Mouse (Mus musculus): ENCODE measurements at regions not wholly inside any gene's neighbourhood (a gene's known extent, or its start where the extent isn't known, plus 50 kb on each side); places are given as distances from the start of the nearest gene placed in this dataset.
A peak's percentile ranks its signal among the peaks of the same experiment; 100 is the strongest.

GRCm38 (mm10) chr3:9349822-9350221, 260.1 kb downstream of the Zfp704 start:
- no peak for DNase-seq (ENCODE audit: low spot score)
- H3K4me3 ChIP-seq (ENCODE audit: low read depth, low read length) = no peak overlapping the region

GRCm38 (mm10) chr3:9347446-9347860, 262.4 kb downstream of the Zfp704 start:
- Histone ChIP-seq H3K4me2 (replicated peaks; ENCODE audit: low read depth, low read length) (peak overlapping the region; percentile 89), H3K4me3 (ENCODE audit: low read depth, low read length) (peak overlapping the region; percentile 48), H3K4me1 (replicated peaks; ENCODE audit: control insufficient read depth, insufficient read depth, low read length) (peaks cover 3% of the 10 kb centered on the region; the same call in 1 of the 2 replicates), H3K9me3 (ENCODE audit: control insufficient read depth, low read length) (no peaks in the 10 kb centered on the region), H3K27ac (ENCODE audit: low read depth, low read length) (peak overlapping the region; percentile 48; the same call in 1 of the 2 replicates), H3K27me3 (ENCODE audit: control insufficient read depth, insufficient read depth, low read length) (no peaks in the 10 kb centered on the region), H3K36me3 (ENCODE audit: control insufficient read depth, insufficient read depth, low read length) (no peaks in the 10 kb centered on the region), H3K9ac (ENCODE audit: low read depth, low read length) (peak overlapping the region; percentile 66)
- ATAC-seq (ENCODE audit: low FRiP score) (peak; percentile 85), DNase-seq (ENCODE audit: low spot score) (peak; percentile 74)
- 2% methylated on average over 15 of the region's 15 CpGs for WGBS

More at GRCm38 (mm10) chr3:9349822-9350221, 260.1 kb downstream of the Zfp704 start:
- H3K9me3 ChIP-seq (ENCODE audit: control insufficient read depth, low read length) = no peaks in the 10 kb centered on the region
- H3K27me3 ChIP-seq (ENCODE audit: control insufficient read depth, insufficient read depth, low read length) = no peaks in the 10 kb centered on the region
- no peak overlapping the region for H3K4me2 ChIP-seq (replicated peaks; ENCODE audit: low read depth, low read length)
- H3K27ac ChIP-seq (ENCODE audit: low read depth, low read length) = no peak overlapping the region
- no peaks in the 10 kb centered on the region for H3K36me3 ChIP-seq (ENCODE audit: control insufficient read depth, insufficient read depth, low read length)
- ATAC-seq (ENCODE audit: low FRiP score) = no peak
- WGBS = 90% methylated on average over 4 of the region's 4 CpGs
- no peak overlapping the region for H3K9ac ChIP-seq (ENCODE audit: low read depth, low read length)
- H3K4me1 ChIP-seq (replicated peaks; ENCODE audit: control insufficient read depth, insufficient read depth, low read length) = no peaks in the 10 kb centered on the region; the same call in none of the 2 replicates

- WGBS = under 1% methylated on average over 25 of the region's 27 CpGs
- ATAC-seq (ENCODE audit: low FRiP score) = peak; percentile 88
- H3K4me1 ChIP-seq (replicated peaks; ENCODE audit: control insufficient read depth, insufficient read depth, low read length) = peaks cover 3% of the 10 kb centered on the region; the same call in 1 of the 2 replicates
- peak overlapping the region; percentile 48 for H3K4me3 ChIP-seq (ENCODE audit: low read depth, low read length)
- peak overlapping the region; percentile 66 for H3K9ac ChIP-seq (ENCODE audit: low read depth, low read length)
- no peaks in the 10 kb centered on the region for H3K36me3 ChIP-seq (ENCODE audit: control insufficient read depth, insufficient read depth, low read length)
- peak; percentile 71 for DNase-seq (ENCODE audit: low spot score)
- H3K27me3 ChIP-seq (ENCODE audit: control insufficient read depth, insufficient read depth, low read length) = no peaks in the 10 kb centered on the region
- no peaks in the 10 kb centered on the region for H3K9me3 ChIP-seq (ENCODE audit: control insufficient read depth, low read length)
- H3K27ac ChIP-seq (ENCODE audit: low read depth, low read length) = peak overlapping the region; percentile 48; the same call in 1 of the 2 replicates
- peak overlapping the region; percentile 89 for H3K4me2 ChIP-seq (replicated peaks; ENCODE audit: low read depth, low read length)
Measured at GRCm38 (mm10) chr3:9346857-9347445, 262.9 kb downstream of the Zfp704 start.

- ATAC-seq (ENCODE audit: low FRiP score) (no peak), DNase-seq (ENCODE audit: low spot score) (peak; percentile 47)
- Histone ChIP-seq H3K4me3 (ENCODE audit: low read depth, low read length) (peak overlapping the region; percentile 48), H3K4me2 (replicated peaks; ENCODE audit: low read depth, low read length) (peak overlapping the region; percentile 89), H3K4me1 (replicated peaks; ENCODE audit: control insufficient read depth, insufficient read depth, low read length) (peaks cover 3% of the 10 kb centered on the region; the same call in 1 of the 2 replicates), H3K36me3 (ENCODE audit: control insufficient read depth, insufficient read depth, low read length) (no peaks in the 10 kb centered on the region), H3K27ac (ENCODE audit: low read depth, low read length) (no peak overlapping the region), H3K9ac (ENCODE audit: low read depth, low read length) (no peak overlapping the region), H3K27me3 (ENCODE audit: control insufficient read depth, insufficient read depth, low read length) (no peaks in the 10 kb centered on the region), H3K9me3 (ENCODE audit: control insufficient read depth, low read length) (no peaks in the 10 kb centered on the region)
- under 1% methylated on average over 13 of the region's 13 CpGs for WGBS
Measured at GRCm38 (mm10) chr3:9346356-9346755, 263.5 kb downstream of the Zfp704 start.

- WGBS = 9% methylated on average over 9 of the region's 9 CpGs
- Histone ChIP-seq H3K27me3 (ENCODE audit: control insufficient read depth, insufficient read depth, low read length) (no peaks in the 10 kb centered on the region), H3K4me1 (replicated peaks; ENCODE audit: control insufficient read depth, insufficient read depth, low read length) (peaks cover 3% of the 10 kb centered on the region; the same call in 1 of the 2 replicates), H3K36me3 (ENCODE audit: control insufficient read depth, insufficient read depth, low read length) (no peaks in the 10 kb centered on the region), H3K4me2 (replicated peaks; ENCODE audit: low read depth, low read length) (peak overlapping the region; percentile 89), H3K9me3 (ENCODE audit: control insufficient read depth, low read length) (no peaks in the 10 kb centered on the region), H3K27ac (ENCODE audit: low read depth, low read length) (no peak overlapping the region), H3K9ac (ENCODE audit: low read depth, low read length) (no peak overlapping the region), H3K4me3 (ENCODE audit: low read depth, low read length) (no peak overlapping the region)
- ATAC-seq (ENCODE audit: low FRiP score) (no peak), DNase-seq (ENCODE audit: low spot score) (no peak)
Measured at GRCm38 (mm10) chr3:9345885-9346284, 264.0 kb downstream of the Zfp704 start.

- Histone ChIP-seq H3K36me3 (ENCODE audit: control insufficient read depth, insufficient read depth, low read length) (no peaks in the 10 kb centered on the region), H3K9me3 (ENCODE audit: control insufficient read depth, low read length) (no peaks in the 10 kb centered on the region), H3K4me1 (replicated peaks; ENCODE audit: control insufficient read depth, insufficient read depth, low read length) (peaks cover 3% of the 10 kb centered on the region; the same call in 1 of the 2 replicates), H3K27ac (ENCODE audit: low read depth, low read length) (peak overlapping the region; percentile 37; the same call in 1 of the 2 replicates), H3K9ac (ENCODE audit: low read depth, low read length) (no peak overlapping the region), H3K27me3 (ENCODE audit: control insufficient read depth, insufficient read depth, low read length) (no peaks in the 10 kb centered on the region), H3K4me3 (ENCODE audit: low read depth, low read length) (no peak overlapping the region), H3K4me2 (replicated peaks; ENCODE audit: low read depth, low read length) (no peak overlapping the region)
- 3% methylated on average over 4 of the region's 4 CpGs for WGBS
- DNase-seq (ENCODE audit: low spot score) = peak; percentile 53
- no peak for ATAC-seq (ENCODE audit: low FRiP score)
Measured at GRCm38 (mm10) chr3:9343586-9343985, 266.3 kb downstream of the Zfp704 start.

- Histone ChIP-seq H3K4me2 (replicated peaks; ENCODE audit: low read depth, low read length) (no peak overlapping the region), H3K36me3 (ENCODE audit: control insufficient read depth, insufficient read depth, low read length) (no peaks in the 10 kb centered on the region), H3K27me3 (ENCODE audit: control insufficient read depth, insufficient read depth, low read length) (no peaks in the 10 kb centered on the region), H3K9ac (ENCODE audit: low read depth, low read length) (no peak overlapping the region), H3K9me3 (ENCODE audit: control insufficient read depth, low read length) (no peaks in the 10 kb centered on the region), H3K4me3 (ENCODE audit: low read depth, low read length) (no peak overlapping the region), H3K27ac (ENCODE audit: low read depth, low read length) (no peak overlapping the region), H3K4me1 (replicated peaks; ENCODE audit: control insufficient read depth, insufficient read depth, low read length) (peaks cover 3% of the 10 kb centered on the region; the same call in 1 of the 2 replicates)
- DNase-seq (ENCODE audit: low spot score) = no peak
- ATAC-seq (ENCODE audit: low FRiP score) = no peak
- 84% methylated on average over 3 of the region's 3 CpGs for WGBS
Measured at GRCm38 (mm10) chr3:9342167-9342566, 267.7 kb downstream of the Zfp704 start.

- 52% methylated on average over 5 of the region's 5 CpGs for WGBS
- H3K9ac ChIP-seq (ENCODE audit: low read depth, low read length) = no peak overlapping the region
- no peak for ATAC-seq (ENCODE audit: low FRiP score)
- H3K27me3 ChIP-seq (ENCODE audit: control insufficient read depth, insufficient read depth, low read length) = no peaks in the 10 kb centered on the region
- H3K4me1 ChIP-seq (replicated peaks; ENCODE audit: control insufficient read depth, insufficient read depth, low read length) = 0 out of 2 replicates have a peak, but pooled peaks cover 3% of the 10 kb centered on the region
- H3K9me3 ChIP-seq (ENCODE audit: control insufficient read depth, low read length) = no peaks in the 10 kb centered on the region
- no peak overlapping the region for H3K4me3 ChIP-seq (ENCODE audit: low read depth, low read length)
- H3K36me3 ChIP-seq (ENCODE audit: control insufficient read depth, insufficient read depth, low read length) = no peaks in the 10 kb centered on the region
- DNase-seq (ENCODE audit: low spot score) = no peak
- no peak overlapping the region for H3K4me2 ChIP-seq (replicated peaks; ENCODE audit: low read depth, low read length)
- H3K27ac ChIP-seq (ENCODE audit: low read depth, low read length) = no peak overlapping the region
Measured at GRCm38 (mm10) chr3:9341657-9342056, 268.2 kb downstream of the Zfp704 start.

GRCm38 (mm10) chr3:9341244-9341643, 268.6 kb downstream of the Zfp704 start:
- no peak for DNase-seq (ENCODE audit: low spot score)
- H3K9ac ChIP-seq (ENCODE audit: low read depth, low read length) = no peak overlapping the region
- no peak overlapping the region for H3K27ac ChIP-seq (ENCODE audit: low read depth, low read length)
- no peak overlapping the region for H3K4me3 ChIP-seq (ENCODE audit: low read depth, low read length)
- no peaks in the 10 kb centered on the region for H3K9me3 ChIP-seq (ENCODE audit: control insufficient read depth, low read length)
- H3K4me2 ChIP-seq (replicated peaks; ENCODE audit: low read depth, low read length) = peak overlapping the region; percentile 47; the same call in 1 of the 2 replicates
- H3K4me1 ChIP-seq (replicated peaks; ENCODE audit: control insufficient read depth, insufficient read depth, low read length) = 0 out of 2 replicates have a peak, but pooled peaks cover 3% of the 10 kb centered on the region
- no peaks in the 10 kb centered on the region for H3K27me3 ChIP-seq (ENCODE audit: control insufficient read depth, insufficient read depth, low read length)
- no peaks in the 10 kb centered on the region for H3K36me3 ChIP-seq (ENCODE audit: control insufficient read depth, insufficient read depth, low read length)
- 32% methylated on average over 4 of the region's 4 CpGs for WGBS
- no peak for ATAC-seq (ENCODE audit: low FRiP score)

Data from hindbrain, embryonic 11.5 days (tissue).